Mouse (Mus musculus) splenic B cell, adult 2 months (primary cell): Measurements from ENCODE around the gene Srek1.

ENCODE experiments used
- DNase-seq: peaks from one replicate; pipeline ENCODE4 v3.0.0-alpha.2; 2011; ENCODE audit warnings: low read depth, low spot score
- H3K27me3 ChIP-seq: 2 replicates; pipeline ENCODE4 v1.6.1; 2012; ENCODE audit warnings: mild to moderate bottlenecking, low read length, moderate library complexity, mixed read lengths; ENCODE audit not compliant: control insufficient read depth, poor library complexity, insufficient read depth, severe bottlenecking
- H3K36me3 ChIP-seq: 2 replicates; pipeline ENCODE4 v1.6.1; 2012; ENCODE audit warnings: mild to moderate bottlenecking, low read length, moderate library complexity, mixed read lengths; ENCODE audit not compliant: control insufficient read depth, poor library complexity, insufficient read depth, severe bottlenecking

The Srek1 gene

GRCm38 (mm10) chr13:103767935-103768334 is 6.5 kb downstream of the Srek1 start:
- DNase-seq = no peak
- no peaks in the 10 kb centered on the region for H3K27me3 ChIP-seq
- peaks cover 4% of the 10 kb centered on the region; the same call in 1 of the 2 replicates for H3K36me3 ChIP-seq

- Histone ChIP-seq H3K36me3 (peaks cover 19% of the 10 kb centered on the region; the same call in 1 of the 2 replicates), H3K27me3 (no peaks in the 10 kb centered on the region)
- DNase-seq = no peak
Measured at GRCm38 (mm10) chr13:103763640-103764039, 10.8 kb downstream of the Srek1 start.

GRCm38 (mm10) chr13:103761971-103762370 is 12.4 kb downstream of the Srek1 start:
- no peak for DNase-seq
- peaks cover 19% of the 10 kb centered on the region for H3K36me3 ChIP-seq
- H3K27me3 ChIP-seq = no peaks in the 10 kb centered on the region

GRCm38 (mm10) chr13:103751421-103751820 is 23.0 kb downstream of the Srek1 start:
- Histone ChIP-seq H3K36me3 (peaks cover 5% of the 10 kb centered on the region; the same call in 1 of the 2 replicates), H3K27me3 (no peaks in the 10 kb centered on the region)
- peak; percentile 74 for DNase-seq

GRCm38 (mm10) chr13:103745688-103746087 is 28.7 kb downstream of the Srek1 start:
- DNase-seq = no peak

GRCm38 (mm10) chr13:103745160-103745559 is 29.2 kb downstream of the Srek1 start:
- Histone ChIP-seq H3K36me3 (peaks cover 9% of the 10 kb centered on the region; the same call in 1 of the 2 replicates), H3K27me3 (no peaks in the 10 kb centered on the region)
- DNase-seq = no peak

More at GRCm38 (mm10) chr13:103745688-103746087, 28.7 kb downstream of the Srek1 start:
- Histone ChIP-seq H3K27me3 (no peaks in the 10 kb centered on the region), H3K36me3 (peaks cover 9% of the 10 kb centered on the region; the same call in 1 of the 2 replicates)

GRCm38 (mm10) chr13:103735330-103736007 is 38.9 kb downstream of the Srek1 start:
- no peak for DNase-seq
- Histone ChIP-seq H3K36me3 (0 out of 2 replicates have a peak, but pooled peaks cover 2% of the 10 kb centered on the region), H3K27me3 (no peaks in the 10 kb centered on the region)

- no peaks in the 10 kb centered on the region for H3K36me3 ChIP-seq
- no peaks in the 10 kb centered on the region for H3K27me3 ChIP-seq
Measured at GRCm38 (mm10) chr13:103726872-103727271, 47.5 kb downstream of the Srek1 start.

GRCm38 (mm10) chr13:103711406-103712025 is 62.9 kb downstream of the Srek1 start:
- no peak for DNase-seq
- Histone ChIP-seq H3K27me3 (no peaks in the 10 kb centered on the region), H3K36me3 (no peaks in the 10 kb centered on the region)

More at GRCm38 (mm10) chr13:103726872-103727271, 47.5 kb downstream of the Srek1 start:
- no peak for DNase-seq

- Histone ChIP-seq H3K27me3 (no peaks in the 10 kb centered on the region), H3K36me3 (no peaks in the 10 kb centered on the region)
- peak; percentile 48 for DNase-seq
Measured at GRCm38 (mm10) chr13:103710359-103710781, 64.0 kb downstream of the Srek1 start.

- H3K36me3 ChIP-seq = no peaks in the 10 kb centered on the region
- DNase-seq = no peak
- no peaks in the 10 kb centered on the region for H3K27me3 ChIP-seq
Measured at GRCm38 (mm10) chr13:103705436-103705978, 68.9 kb downstream of the Srek1 start.

- no peak for DNase-seq
- Histone ChIP-seq H3K27me3 (no peaks in the 10 kb centered on the region), H3K36me3 (no peaks in the 10 kb centered on the region)
Measured at GRCm38 (mm10) chr13:103703833-103704232, 70.6 kb downstream of the Srek1 start.

- no peaks in the 10 kb centered on the region for H3K36me3 ChIP-seq
- DNase-seq = peak; percentile 66
- H3K27me3 ChIP-seq = no peaks in the 10 kb centered on the region
Measured at GRCm38 (mm10) chr13:103703386-103703785, 71.0 kb downstream of the Srek1 start.

- no peak for DNase-seq
- H3K36me3 ChIP-seq = no peaks in the 10 kb centered on the region
- H3K27me3 ChIP-seq = no peaks in the 10 kb centered on the region
Measured at GRCm38 (mm10) chr13:103702266-103702665, 72.1 kb downstream of the Srek1 start.

GRCm38 (mm10) chr13:103700752-103701151 is 73.7 kb downstream of the Srek1 start:
- Histone ChIP-seq H3K27me3 (no peaks in the 10 kb centered on the region), H3K36me3 (no peaks in the 10 kb centered on the region)
- no peak for DNase-seq
